Mouse (Mus musculus): ENCODE results near the gene Cd8b1. TPM values are rescaled to one million over a fixed set of nuclear protein-coding genes. Genes with fewer than 3 reads are reported as not detected.

The Cd8b1 gene
- not detected for total RNA-seq (2021)
- long read RNA-seq, experiment 1 = 0 reads
- long read RNA-seq, experiment 2 = 0 reads

- intact Hi-C loops (cut with DNase I) = no loop called here
- DNase-seq = no peak
- no peak within 1 kb of the TSS for H3K27ac ChIP-seq
- TF ChIP-seq CTCF (IDR thresholded peaks at IDR 0.05) = no peak
- H3K4me3 ChIP-seq = no peak within 1 kb of the TSS
Observed at GRCm38 (mm10) chr6:71322491-71322921, at the start of gene Cd8b1. TSS of gene Cd8b1 (plus strand) at chr6:71322788.

- Histone ChIP-seq H3K4me3 (no peak overlapping the region), H3K27ac (no peak overlapping the region)
- intact Hi-C loops (cut with DNase I) = loop anchor here (5.0 to 10.0 kb wide), 2 partner anchors 144 to 221 kb away; partner anchors contain the start of gene Rnf103
- no peak for DNase-seq
- no peak for TF ChIP-seq CTCF (IDR thresholded peaks at IDR 0.05)
Observed at GRCm38 (mm10) chr6:71273715-71274114, 48.9 kb upstream of the Cd8b1 start.

GRCm38 (mm10) chr6:71274621-71275020 lies 48.0 kb upstream of the Cd8b1 start:
- DNase-seq = no peak
- intact Hi-C loops (cut with DNase I) = loop anchor here (5.0 to 10.0 kb wide), 2 partner anchors 143 to 220 kb away; partner anchors contain the start of gene Rnf103
- H3K4me3 ChIP-seq = no peak overlapping the region
- H3K27ac ChIP-seq = no peak overlapping the region; the same call in 1 of the 2 replicates
- TF ChIP-seq CTCF (IDR thresholded peaks at IDR 0.05) = no peak

GRCm38 (mm10) chr6:71279418-71279817 lies 43.2 kb upstream of the Cd8b1 start:
- intact Hi-C loops (cut with DNase I) = loop anchor here (10.0 kb wide), 1 partner anchor 215 kb away; the partner anchor contains the start of gene Rnf103
- Histone ChIP-seq H3K27ac (no peak overlapping the region), H3K4me3 (no peak overlapping the region)
- TF ChIP-seq CTCF (IDR thresholded peaks at IDR 0.05) = no peak
- DNase-seq = no peak

GRCm38 (mm10) chr6:71293509-71293908 lies 29.1 kb upstream of the Cd8b1 start:
- DNase-seq = no peak
- Histone ChIP-seq H3K4me3 (no peak overlapping the region), H3K27ac (peak overlapping the region; percentile 10; the same call in 1 of the 2 replicates)
- TF ChIP-seq CTCF (IDR thresholded peaks at IDR 0.05) = no peak
- intact Hi-C loops (cut with DNase I) = loop anchor here (10.0 kb wide), 1 partner anchor 129 kb away; no protein-coding TSS in a partner anchor

GRCm38 (mm10) chr6:71295303-71295702 lies 27.3 kb upstream of the Cd8b1 start:
- Histone ChIP-seq H3K4me3 (no peak overlapping the region), H3K27ac (no peak overlapping the region)
- intact Hi-C loops (cut with DNase I) = loop anchor here (10.0 kb wide), 1 partner anchor 131 kb away; no protein-coding TSS in a partner anchor
- peak; percentile 2; the same call in 1 of the 2 replicates for TF ChIP-seq CTCF (IDR thresholded peaks at IDR 0.05)
- DNase-seq = no peak

- no peak for TF ChIP-seq CTCF (IDR thresholded peaks at IDR 0.05)
- intact Hi-C loops (cut with DNase I) = loop anchor here (10.0 kb wide), 1 partner anchor 133 kb away; no protein-coding TSS in a partner anchor
- DNase-seq = no peak
- no peak overlapping the region for H3K4me3 ChIP-seq
- no peak overlapping the region for H3K27ac ChIP-seq
Observed at GRCm38 (mm10) chr6:71298051-71298450, 24.5 kb upstream of the Cd8b1 start.

- DNase-seq = no peak
- TF ChIP-seq CTCF (IDR thresholded peaks at IDR 0.05) = peak; percentile 62
Observed at GRCm38 (mm10) chr6:71298751-71299150, 23.8 kb upstream of the Cd8b1 start.

GRCm38 (mm10) chr6:71302097-71302731 lies 20.4 kb upstream of the Cd8b1 start:
- no peak overlapping the region for H3K4me3 ChIP-seq
- no peak overlapping the region for H3K27ac ChIP-seq
- DNase-seq = no peak
- intact Hi-C loops (cut with DNase I) = no loop called here
- TF ChIP-seq CTCF (IDR thresholded peaks at IDR 0.05) = peak; percentile 35; the same call in 1 of the 2 replicates

More at GRCm38 (mm10) chr6:71298751-71299150, 23.8 kb upstream of the Cd8b1 start:
- Histone ChIP-seq H3K4me3 (no peak overlapping the region), H3K27ac (no peak overlapping the region)
- intact Hi-C loops (cut with DNase I) = loop anchor here (10.0 kb wide), 1 partner anchor 134 kb away; no protein-coding TSS in a partner anchor

- TF ChIP-seq CTCF (IDR thresholded peaks at IDR 0.05) = no peak
- intact Hi-C loops (cut with DNase I) = no loop called here
- DNase-seq = no peak
- no peak overlapping the region for H3K4me3 ChIP-seq
- H3K27ac ChIP-seq = no peak overlapping the region
Observed at GRCm38 (mm10) chr6:71307486-71307885, 15.1 kb upstream of the Cd8b1 start.

GRCm38 (mm10) chr6:71321826-71322283 lies 733 bp upstream of the Cd8b1 start, which contains the start of gene Smyd1:
TSS of gene Smyd1 (minus strand) at chr6:71322233.
- Histone ChIP-seq H3K27ac (no peak within 1 kb of the TSS), H3K4me3 (no peak within 1 kb of the TSS)
- intact Hi-C loops (cut with DNase I) = no loop called here
- no peak for TF ChIP-seq CTCF (IDR thresholded peaks at IDR 0.05)
- no peak for DNase-seq

GRCm38 (mm10) chr6:71324816-71325215 lies 2.2 kb downstream of the Cd8b1 start:
- H3K27ac ChIP-seq = no peak overlapping the region
- TF ChIP-seq CTCF (IDR thresholded peaks at IDR 0.05) = no peak
- DNase-seq = no peak
- no peak overlapping the region for H3K4me3 ChIP-seq
- intact Hi-C loops (cut with DNase I) = no loop called here

GRCm38 (mm10) chr6:71329881-71330280 lies 7.3 kb downstream of the Cd8b1 start:
- Histone ChIP-seq H3K4me3 (no peak overlapping the region), H3K27ac (no peak overlapping the region)
- no peak for TF ChIP-seq CTCF (IDR thresholded peaks at IDR 0.05)
- no peak for DNase-seq
- intact Hi-C loops (cut with DNase I) = no loop called here
